Mouse (Mus musculus) Muller cell, postnatal 12 days (primary cell): ENCODE measurements around the gene Rin1.
"Not testable (repeated sequence)": the region's sequence is repeated elsewhere in the genome, so short reads cannot be mapped to it uniquely, and the experiment has no call there.

Source experiments
- DNase-seq: peaks from one replicate; pipeline ENCODE4 v3.0.0-alpha.2; 2015; ENCODE audit errors: inconsistent ontology term

Rin1 gene

DNA sequence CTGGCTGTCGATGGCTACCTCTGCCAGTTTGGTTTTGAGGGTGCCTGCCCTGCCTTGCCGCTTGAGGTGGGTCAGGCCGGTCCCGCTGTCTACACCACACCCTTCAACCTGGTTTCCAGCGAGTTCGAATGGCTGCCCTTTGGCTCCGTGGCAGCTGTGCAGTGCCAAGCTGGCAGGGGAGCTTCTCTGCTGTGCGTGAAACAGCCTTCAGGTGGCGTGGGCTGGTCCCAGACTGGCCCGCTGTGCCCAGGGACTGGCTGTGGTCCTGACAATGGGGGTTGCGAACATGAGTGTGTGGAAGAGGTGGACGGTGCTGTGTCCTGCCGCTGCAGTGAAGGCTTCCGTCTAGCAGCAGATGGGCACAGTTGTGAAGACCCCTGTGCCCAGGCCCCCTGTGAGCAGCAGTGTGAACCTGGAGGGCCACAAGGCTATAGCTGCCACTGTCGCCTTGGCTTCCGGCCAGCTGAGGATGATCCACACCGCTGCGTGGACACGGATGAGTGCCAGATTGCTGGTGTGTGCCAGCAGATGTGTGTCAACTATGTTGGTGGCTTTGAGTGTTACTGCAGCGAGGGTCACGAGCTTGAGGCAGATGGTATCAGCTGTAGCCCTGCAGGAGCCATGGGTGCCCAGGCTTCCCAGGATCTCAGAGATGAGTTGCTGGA is 18.4 kb downstream of the Rin1 start:
- DNase-seq, result no peak

DNA sequence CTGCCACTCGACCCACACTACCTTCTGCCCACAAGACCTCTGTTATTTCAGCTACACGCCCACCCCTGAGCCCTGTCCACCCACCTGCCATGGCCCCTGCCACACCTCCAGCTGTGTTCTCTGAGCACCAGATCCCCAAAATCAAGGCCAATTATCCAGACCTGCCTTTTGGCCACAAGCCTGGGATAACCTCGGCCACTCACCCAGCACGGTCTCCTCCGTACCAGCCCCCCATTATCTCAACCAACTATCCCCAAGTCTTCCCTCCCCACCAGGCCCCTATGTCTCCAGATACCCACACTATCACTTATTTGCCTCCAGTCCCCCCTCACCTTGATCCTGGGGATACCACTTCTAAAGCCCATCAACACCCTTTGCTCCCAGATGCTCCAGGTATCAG is 19.2 kb downstream of the Rin1 start:
- DNase-seq, result no peak

DNA sequence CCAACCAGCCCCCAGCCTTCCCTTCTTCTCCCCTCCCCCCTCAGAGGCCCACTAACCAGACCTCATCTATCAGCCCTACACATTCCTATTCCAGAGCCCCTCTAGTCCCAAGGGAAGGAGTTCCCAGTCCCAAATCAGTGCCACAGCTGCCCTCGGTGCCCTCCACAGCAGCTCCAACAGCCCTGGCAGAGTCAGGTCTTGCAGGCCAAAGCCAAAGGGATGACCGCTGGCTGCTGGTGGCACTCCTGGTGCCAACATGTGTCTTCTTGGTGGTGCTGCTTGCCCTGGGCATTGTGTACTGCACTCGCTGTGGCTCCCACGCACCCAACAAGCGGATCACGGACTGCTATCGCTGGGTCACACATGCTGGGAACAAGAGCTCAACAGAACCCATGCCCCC is 19.7 kb downstream of the Rin1 start:
- no peak for DNase-seq

DNA sequence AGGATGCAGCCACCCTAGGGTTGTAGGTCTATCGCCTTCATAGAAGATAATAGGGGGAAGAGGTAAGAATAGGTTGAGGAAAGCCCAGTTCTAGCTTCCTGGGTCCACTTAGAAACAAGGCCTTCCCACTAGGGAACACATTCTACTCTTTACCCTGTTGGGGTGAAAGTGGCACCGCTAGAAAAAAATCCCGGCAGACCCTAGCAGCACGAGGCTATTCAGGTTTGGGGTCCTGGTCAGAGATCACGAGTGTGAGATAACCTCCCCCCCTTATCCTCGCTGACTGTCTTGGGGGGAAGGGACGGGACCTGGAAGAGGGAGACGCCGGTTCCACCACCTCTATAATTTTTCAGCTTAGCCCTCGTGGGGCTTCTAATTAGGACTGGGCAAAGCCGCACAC is 20.8 kb downstream of the Rin1 start:
- no peak for DNase-seq

DNA sequence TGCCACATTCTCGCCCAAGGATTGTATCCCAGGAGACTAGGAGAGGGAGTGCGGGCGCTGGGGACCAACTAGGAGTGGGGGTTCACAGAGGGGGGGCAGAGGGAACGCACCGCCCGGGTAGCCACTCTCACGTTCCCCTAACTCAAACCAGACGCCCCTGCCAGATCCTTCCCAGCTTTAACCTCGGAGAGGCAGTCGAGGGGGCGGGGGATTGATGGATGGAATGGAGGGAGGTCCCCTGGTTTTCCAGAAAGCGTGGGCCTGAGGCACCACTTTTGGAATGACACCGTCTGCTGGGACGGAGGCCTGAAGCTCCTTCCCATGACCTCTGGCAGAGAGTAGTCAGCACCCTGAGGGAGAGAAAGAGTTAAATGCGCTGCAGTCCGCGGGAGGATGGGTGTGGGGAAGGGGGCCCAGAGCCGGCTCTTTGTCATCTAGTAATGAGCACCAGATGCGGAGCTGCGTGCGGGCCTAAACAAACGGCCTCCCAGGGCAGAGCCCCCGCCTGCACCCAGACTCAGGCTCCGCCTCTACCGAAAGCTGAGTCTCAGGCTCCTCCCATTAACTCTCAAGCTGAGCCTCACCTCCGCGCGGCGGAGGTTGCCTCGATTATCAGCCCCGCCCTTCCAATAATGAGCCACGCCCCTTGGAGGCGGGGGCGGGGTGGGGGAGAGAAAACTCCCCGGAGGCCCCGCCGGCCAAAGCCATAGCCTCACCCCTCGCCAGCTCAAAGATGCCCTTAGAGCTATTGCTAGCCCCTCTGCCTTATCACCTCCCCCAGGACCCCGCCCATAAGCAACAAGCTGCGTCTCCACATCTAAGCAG is 21.5 kb downstream of the Rin1 start:
- peak; percentile 88 for DNase-seq

DNA sequence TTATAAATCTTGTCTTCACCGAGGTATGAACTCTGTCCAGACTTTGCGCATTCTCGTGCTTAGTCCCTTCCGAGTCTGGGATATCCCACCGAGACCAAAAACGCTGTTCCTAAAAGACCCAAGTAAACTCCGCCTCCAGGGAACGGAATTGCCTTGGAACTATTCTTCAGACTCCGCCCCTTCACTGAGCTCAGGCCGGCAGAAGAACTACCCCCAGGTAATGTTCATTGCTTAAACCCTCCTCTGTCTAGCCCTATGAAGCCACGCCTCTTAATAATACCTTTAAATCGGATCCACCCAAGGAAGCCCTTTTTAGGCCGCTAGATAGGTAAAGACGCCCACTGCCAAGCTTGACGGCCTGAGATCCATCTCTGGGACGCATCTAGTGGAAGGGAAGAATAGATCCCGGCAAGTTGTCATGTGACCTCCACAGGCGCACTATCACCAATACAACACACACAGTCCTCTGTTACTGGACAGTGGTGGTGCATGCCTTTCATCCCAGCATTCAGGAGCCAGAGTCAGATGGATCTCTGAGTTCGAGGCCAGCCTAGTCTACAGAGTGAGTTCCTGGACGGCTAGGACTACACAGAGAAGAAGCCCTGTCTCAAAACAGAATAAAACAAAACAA is 22.2 kb downstream of the Rin1 start:
- DNase-seq, result no peak

DNA sequence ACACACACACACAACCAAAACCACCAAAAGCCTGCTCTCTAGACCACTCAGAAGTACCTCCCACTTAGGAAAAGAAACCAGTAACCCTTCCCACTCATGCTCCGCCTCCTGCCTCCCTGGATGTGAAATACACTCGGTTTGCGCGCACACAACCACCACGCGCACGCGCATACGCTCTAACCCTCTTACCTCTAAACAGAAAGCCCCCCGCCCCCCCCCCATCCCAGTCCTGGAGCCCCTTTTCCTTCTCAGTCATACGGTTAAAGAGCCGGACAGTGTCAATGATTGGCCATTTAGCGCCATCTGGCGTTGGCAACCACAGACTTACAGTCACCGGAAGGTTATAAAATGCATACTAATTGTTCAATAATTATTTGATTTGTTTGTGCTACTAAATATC is 22.7 kb downstream of the Rin1 start:
- peak; percentile 55 for DNase-seq

DNA sequence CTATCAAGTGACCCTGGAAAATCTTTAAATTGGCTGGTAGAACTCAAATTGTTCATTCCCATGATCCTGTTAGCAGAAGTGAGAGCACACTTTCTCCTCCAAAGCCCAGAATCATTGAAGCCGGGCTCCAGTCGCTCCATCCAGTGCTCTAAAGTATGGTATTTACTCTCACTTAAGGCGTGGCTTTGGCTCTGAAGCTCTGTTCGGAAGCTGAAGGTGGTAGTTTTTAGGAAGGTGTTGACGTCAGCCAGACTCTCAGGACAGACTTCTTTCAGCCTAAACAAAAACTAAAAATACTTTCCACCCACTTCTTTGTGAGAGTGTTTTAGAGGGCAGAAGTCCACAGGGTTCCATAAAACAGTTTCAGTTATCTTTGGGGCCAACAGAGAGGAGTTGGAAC is 23.2 kb downstream of the Rin1 start:
- DNase-seq, result no peak

DNA sequence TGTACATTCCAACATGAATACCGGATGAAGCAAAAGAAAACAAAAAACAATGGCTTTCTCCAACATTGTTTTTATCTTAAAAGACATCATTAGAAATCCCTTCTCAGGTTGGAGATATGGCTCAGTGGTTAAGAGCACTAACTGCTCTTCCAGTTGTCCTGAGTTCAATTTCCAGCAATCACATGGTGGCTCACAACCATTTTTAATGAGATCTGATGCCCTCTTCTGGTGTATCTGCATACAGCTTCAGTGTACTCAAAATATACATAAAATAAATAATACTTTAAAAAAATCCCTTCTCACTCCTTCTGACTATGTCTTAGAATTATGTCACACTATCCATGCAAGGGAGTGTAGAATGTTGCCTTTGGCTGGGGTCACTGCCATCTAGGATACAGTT is 29.0 kb downstream of the Rin1 start:
- DNase-seq, result no peak

DNA sequence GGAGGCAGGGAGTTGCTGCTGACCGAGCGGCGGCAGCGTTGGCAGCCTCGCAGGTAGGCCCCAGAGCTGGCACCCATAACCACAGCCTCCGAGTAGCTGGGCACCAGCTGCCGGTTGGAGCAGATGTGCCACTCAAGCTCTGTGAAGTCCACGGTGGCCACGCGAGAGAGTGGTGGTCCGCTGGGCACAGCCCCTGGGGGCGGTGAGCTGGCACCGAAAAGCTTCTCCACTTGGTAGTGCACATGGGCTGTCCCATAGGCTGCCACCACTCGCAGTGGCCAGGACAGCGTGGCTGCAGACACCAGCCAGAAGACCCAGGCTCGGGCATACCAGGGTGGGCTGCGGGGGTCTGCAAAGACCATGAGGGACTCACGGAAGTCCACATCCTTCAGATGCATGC is 31.7 kb downstream of the Rin1 start:
- DNase-seq, result no peak

DNA sequence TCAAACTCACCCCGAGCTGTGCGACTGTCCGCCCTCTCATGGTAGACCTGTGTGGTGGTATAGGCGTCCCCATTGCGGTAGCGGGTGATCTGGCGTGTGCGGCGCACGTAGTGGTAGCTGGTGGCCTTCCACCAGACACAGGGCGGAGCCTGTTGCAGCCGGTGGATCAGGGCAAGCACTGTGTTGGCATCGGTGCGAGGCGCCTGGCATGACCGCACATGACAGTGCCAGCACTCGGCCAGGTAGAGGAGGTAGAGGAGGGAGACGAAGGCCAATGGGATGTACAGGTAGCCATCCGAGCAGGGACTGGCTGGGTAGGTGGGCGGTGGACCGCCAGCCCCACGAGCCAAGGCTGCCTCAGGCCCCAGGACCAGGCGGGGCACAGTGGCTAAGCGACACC is 32.3 kb downstream of the Rin1 start:
- DNase-seq, result no peak

DNA sequence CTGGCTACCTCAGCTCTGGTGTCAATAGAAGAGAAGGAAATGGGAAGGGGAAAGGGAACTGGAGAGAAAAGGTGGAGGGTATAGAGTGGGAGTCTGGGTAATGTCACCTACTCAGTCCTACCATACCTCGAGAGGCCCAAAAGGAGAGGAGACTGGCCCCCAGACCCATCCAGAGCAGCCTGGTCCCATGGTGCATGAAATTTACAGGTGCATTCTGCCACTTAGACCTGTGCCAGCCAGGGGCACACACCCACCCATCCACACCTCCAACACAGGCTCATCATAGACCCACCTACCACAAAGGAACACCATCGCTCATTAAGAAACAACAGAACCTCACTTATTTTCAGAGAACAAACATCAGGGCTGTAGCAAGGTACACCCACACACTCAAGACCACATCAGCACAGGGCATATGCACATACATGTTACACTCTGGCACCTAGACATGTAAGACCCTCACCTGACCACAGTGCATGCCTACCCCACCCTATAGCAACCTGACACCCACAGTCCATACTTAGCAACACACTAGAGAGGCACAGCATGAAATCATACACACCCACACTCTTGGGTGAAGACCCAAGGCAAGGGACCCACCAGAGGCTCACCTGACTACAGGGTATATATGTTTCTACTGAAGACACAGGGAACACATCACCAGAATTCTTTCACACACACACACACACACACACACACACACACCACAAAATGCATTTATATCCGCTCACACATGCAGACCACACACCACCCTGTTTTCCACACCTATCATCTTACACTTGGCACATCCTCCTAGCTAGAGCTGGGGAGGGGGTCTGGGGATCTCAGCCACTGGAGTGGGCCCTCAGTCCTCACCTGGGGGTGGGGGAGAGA is 33.9 kb downstream of the Rin1 start:
- no peak for DNase-seq

DNA sequence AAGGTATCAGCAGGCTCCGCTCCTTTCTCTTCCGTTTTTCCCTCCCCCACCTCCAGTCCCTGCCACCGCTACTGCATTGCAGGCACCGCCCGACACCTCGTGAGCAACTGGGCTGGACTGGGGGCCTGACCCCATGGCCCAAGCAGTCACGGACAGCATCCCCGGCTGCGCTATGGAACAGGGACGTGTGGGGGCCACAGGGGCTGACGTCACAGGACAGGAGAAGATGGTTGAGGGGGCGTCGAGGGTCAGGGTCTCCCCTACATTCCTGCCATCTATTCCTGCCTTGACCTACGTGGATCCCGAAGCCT is 34.5 kb downstream of the Rin1 start:
- no peak for DNase-seq

DNA sequence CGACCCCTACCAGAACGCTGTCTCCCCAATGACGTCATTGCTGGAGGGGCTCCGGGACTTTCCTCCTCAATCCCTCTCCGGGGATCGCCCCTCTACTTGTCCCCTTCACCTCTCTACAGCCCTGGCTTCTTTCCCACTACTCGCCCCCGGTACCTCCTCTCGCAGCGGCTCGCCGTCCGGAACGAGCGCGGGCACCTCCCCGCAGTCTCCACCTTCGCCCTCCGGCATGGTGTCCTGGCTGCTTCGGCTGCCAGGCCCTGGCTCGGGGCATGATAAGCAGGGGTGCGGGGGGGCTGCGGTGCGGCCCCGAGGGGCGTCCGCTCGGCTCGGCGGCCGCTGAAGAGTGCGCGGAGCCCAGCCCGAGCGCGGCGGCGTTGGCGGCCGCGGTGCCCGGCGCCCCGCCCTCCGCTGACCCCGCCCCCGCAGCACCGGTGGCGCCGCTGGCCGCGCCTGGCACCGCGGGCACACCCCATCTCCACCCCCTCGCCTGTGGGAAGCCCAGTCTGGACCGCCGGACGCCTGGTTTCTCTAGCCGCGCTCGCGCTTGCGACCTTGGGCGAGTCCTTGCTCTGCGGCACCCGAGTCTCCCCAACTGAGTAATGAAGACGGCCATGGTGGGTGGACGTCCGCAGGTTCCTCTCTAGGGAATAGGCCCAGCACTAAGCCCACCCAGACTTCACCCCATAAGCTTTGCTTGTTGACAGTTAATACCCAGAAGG is 35.0 kb downstream of the Rin1 start, which contains the start of gene Tmem151a:
TSS of gene Tmem151a (minus strand) at position 387 of the 719 bp plus-strand sequence.
- peak; percentile 56 for DNase-seq

DNA sequence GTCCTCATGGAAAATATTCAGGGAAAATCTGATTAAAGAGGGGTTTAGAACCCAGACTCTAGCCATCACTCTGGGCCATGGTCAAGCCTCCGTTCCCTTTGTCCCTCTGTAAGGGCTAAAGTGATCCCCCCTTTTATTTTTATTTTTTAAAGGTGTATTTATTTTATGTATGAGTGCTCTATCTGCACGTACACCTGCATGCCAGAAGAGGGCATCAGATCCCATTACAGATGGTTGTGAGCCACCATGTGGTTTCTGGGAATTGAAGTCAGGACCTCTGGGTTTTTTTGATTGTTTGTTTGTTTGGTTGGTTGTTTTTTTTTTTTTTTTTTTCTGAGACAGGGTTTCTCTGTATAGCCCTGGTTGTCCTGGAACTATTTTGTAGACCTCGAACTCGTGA is 36.3 kb downstream of the Rin1 start:
- DNase-seq, result not testable (repeated sequence)

DNA sequence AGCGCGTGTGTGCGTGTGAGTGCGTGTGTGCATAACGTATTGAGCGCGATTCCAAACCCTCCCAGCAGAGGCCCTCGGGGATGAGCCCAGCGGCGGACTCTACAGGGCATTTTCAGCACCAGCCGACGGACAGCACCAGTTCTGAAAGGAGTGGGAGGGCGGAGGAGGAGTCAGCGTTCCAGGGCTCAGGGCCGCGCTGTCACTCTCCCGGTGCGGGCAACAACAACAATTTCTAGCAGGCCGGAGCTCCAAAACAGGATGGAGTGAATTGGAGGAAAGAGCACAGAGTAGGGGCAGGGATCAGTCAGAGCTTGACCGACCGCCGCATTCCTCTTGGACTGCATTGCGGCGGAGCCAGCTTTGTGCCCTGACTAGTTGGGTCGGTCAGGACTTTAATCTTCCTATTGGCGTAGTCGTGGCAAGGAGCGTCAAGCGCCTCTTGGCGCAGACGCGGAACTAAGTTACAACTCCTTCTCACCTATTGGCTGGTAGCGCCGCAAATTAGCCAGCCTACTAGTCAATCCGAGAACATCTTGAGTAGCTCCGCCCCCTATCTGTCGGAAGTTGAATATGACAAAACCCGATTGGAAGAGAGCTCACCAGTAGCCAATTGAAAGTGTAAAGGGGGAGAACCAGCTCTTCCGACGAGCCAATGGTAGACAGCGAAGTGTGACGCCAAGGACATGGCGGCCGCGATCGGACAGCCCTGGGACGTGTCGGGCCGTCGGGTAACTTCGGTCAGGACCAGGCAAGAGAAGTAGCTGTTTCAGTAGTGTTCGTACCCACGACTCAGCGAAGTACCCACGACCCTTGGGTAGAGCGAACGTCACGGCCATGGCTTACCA is 37.8 kb downstream of the Rin1 start, which contains the start of gene Yif1a:
TSS of gene Yif1a (plus strand) at position 655 of the 845 bp plus-strand sequence.
- DNase-seq, result peak; percentile 98

DNA sequence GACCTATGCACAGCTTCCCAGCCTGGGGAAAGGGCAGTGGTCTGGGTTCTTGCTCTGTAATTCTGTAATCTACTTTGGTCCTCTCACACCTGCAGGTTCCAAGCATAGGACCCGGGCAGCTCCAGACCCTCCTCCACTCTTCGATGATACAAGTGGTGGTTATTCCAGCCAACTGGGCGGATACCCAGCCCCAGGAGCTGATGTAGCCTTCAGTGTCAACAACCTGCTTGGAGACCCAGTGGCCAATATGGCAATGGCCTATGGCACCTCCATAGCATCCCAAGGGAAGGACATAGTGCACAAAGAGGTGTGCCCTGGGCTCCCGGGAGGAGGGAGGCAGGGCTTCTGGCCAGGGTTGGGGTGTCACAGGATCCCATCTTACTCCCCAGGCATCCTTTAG is 39.0 kb downstream of the Rin1 start:
- no peak for DNase-seq

DNA sequence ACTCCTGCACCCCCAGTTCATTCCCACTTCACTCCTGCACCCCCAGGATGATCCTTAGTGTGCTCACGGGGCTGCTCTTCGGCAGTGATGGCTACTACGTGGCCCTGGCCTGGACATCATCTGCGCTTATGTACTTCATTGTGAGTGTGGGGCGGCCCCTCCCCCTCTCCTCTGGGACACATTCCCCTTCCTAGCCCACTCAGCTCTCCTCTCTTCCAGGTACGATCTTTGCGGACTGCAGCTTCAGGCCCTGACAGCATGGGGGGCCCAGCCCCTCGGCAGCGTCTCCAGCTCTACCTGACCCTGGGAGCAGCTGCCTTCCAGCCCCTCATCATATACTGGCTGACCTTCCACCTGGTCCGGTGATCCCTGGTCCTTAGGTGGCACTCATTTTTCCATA is 41.8 kb downstream of the Rin1 start:
- DNase-seq, result no peak

DNA sequence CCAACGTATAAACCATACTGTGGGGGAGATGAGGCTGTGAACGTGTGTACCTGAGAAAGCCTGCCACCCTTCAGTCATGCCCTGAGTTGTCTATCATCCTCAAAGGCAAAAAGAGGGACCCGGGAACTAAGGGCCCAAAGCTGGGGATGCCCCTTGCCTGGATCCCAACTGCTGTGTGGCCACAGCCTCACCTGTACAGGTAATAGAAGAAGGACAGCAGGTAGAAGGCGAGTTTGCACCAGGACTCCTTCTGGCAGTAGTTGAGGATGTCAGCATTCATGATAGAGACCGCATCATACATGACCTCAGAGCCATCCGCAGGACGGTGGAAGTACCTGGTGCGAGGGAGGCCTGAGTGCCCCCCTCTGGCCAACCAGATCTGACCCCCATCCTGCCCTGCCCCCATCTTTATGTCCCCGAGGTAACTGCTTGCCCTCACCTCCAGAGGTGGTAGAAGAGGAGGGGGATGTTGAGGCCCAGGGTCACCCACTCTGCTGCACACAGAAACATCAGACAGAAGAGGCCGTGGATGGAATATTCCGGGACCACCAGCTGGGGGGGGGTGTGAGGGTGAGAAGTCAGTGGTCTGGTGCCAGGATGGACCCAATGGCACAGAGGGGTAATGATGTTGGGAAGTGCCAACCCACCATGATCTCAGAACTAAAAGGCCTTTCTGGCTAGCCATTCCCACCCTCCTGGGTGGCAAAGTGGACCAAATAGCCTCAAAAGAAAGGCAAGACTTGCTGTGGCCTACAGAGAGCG is 43.4 kb downstream of the Rin1 start:
- no peak for DNase-seq

DNA sequence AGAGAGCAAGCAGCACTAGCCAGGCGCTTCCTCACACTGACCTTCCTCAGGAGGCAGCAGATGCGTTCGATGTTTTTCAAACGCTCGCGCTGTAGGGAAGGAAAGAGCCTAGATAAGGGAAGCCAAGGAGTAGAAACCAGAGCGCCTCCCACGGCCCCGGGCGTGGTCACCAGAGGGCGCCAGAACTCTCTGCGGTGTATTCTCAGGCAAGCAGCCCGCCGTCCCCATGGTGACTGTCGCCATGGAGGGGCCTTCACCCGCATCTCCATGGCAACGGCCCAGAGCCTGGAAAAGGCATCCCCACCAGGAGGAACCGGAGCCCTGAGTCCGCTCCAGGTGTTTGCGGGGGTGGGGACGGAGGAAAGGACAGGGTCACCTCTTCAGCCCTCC is 44.0 kb downstream of the Rin1 start:
- DNase-seq, result peak; percentile 93
